Mouse (Mus musculus) telencephalon, adult 2 months (tissue): ENCODE results near the gene Smc4.

ENCODE experiments used
- DNase-seq: peaks from one replicate; pipeline ENCODE4 v3.0.0-alpha.2; 2011; ENCODE audit warnings: low read depth, low spot score

Gene Smc4

DNA sequence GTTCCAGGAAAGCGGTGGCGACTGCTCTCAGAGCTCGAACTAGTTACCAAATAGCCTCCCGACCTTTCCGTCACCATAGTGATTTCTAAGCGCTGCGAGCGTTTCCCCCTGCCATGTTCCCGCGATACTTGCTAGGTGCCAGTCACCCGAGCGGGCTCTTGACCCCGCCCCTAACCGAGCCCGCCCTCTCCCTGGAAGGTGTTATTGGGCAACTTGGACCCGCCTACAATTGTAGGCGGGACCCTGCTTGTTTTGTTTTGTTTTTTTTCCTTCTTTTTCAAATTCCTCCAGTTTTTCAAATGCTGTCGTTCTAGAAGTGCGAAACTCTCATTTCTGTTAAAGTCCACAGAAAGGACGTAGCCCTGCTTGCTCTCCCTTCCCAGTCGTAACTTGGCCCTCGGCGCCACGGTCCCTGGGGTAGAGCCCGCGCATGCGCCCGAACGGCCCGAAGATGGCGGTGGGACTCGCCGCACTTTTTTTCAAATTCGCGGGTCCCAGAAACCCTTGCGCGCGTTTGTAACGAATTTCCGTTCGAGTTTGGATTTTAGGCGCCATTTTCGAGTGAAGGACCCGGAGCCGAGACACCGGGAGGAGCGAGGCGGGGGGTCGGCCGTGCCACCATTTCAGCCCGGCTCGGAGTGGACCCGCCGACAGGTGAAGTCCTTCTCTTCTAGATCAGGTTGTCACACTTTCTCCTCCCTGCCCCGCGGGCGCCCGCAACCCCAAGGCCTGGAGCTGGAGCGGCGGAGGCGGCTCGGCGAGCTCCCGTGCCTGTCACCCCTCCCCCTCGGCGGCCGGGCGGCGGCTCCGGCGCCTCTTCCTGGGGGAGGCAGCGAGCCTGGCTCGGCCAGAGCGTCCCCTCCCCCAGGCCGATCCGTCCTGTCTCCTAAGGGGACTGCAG lies at the start of gene Smc4, which contains the start of gene Ift80:
Gene Smc4 (plus strand): TSS at position 302 of the 901 bp plus-strand sequence.
Gene Ift80 (minus strand): TSS at position 134 of the 901 bp plus-strand sequence.
- DNase-seq, result peak; percentile 96

GRCm38 (mm10) chr3:68956454-68956853 lies 48.1 kb upstream of the Smc4 start:
- DNase-seq, result peak; percentile 39

DNA sequence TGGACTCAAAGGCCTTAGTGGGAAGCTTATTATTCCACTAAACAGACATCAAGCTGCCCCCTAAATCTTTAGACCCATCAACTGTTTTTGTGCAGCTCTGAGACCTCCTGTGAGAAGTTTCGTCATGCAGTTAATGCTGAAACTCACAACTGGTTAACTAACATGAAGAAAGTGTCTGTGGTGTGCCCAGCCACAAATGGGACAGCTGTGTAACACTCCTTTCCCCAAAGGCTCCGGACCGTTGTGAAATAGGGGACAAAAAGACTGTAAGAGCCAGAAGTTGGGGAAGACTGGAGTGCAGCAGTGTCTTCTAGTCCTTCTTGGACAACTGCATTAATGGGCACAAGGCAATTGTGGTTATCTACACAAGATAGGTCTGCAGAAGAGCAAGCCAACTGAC lies 47.1 kb upstream of the Smc4 start:
- DNase-seq, result no peak

GRCm38 (mm10) chr3:68964682-68965081 lies 39.9 kb upstream of the Smc4 start:
- DNase-seq, result no peak

GRCm38 (mm10) chr3:68966527-68967285 lies 37.8 kb upstream of the Smc4 start:
- DNase-seq, result no peak

DNA sequence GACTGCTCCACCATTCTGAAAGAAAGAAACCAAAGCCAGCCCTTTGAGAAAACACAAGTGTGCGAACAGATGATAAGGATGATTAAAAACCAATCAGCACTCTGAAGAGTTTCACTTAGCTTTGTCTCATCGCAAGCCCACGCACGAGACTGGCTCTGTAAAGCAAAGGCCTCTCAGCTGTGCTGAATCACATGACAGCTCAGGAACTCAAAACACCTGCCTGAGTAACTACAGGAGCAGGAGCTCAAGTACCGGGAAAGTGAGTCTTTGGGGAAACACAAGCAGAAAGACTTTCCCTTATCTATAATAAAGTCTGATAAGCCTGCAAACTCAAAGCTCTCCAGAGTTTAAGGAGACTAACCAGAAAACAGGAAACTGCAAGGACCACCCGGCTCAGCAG lies 37.1 kb upstream of the Smc4 start:
- no peak for DNase-seq

- no peak for DNase-seq
Measured at GRCm38 (mm10) chr3:68969091-68969590, 35.4 kb upstream of the Smc4 start.

- no peak for DNase-seq
Measured at GRCm38 (mm10) chr3:68973574-68973973, 31.0 kb upstream of the Smc4 start.

GRCm38 (mm10) chr3:68974639-68975532 lies 29.7 kb upstream of the Smc4 start:
- DNase-seq, result no peak

- no peak for DNase-seq
Measured at GRCm38 (mm10) chr3:68975533-68976490, 28.7 kb upstream of the Smc4 start.

GRCm38 (mm10) chr3:68977696-68978095 lies 26.8 kb upstream of the Smc4 start:
- no peak for DNase-seq

DNA sequence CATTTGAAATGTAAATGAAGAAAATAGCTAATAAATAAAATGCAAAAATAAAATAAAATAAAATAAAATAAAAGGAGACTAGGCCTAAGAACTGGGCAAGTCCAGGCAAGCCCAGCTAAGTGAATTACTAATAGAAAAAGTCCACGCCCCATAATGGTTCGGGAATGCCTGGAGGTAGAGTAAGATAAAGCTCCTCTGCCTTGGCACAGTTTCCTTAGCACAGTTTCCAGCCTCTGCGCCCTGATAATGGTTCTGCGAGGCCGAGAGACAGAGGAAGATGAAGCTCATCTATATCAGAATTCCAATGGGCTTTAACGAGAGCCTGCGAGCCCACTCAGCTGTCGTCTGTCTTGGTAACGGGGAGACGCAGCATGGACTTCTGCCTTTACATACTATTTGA lies 25.4 kb upstream of the Smc4 start:
- no peak for DNase-seq

DNA sequence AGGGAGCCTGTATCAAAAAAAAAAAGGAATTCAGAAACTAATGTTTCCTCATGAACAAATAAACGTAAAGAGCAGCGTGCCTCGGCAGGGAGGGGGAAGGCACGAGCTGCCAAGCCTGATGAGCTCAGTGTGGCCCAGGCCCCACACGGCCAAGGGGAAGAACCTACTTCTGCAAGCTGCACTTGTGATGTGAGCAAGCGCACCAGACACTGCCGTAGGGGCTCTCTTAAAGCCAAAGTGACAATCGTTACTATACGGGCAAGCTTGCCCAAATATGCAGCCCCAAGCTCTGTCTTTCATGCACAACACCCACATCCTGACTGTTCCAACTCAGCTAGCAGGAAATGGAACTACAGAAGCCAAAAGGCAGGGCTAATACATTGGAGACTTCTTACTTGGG lies 23.6 kb upstream of the Smc4 start:
- DNase-seq, result no peak

DNA sequence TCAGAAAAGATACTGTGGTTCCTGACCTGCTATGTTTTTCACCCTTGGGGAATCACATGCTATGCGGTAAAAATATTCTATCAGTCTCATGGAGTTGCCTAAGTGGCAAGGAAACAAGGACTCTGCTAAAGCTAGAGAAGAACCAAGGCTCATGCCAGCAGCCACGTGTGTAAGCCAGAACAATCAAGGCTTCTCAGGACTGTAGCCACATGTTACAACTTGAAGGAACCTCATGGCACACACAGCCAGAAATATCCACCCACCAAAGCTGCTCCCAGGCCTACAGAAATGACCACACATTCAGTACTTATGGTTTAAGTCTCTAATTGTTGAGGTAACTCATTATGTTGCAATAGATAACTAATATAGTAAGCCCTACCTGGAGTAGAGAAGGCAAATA lies 18.0 kb upstream of the Smc4 start:
- DNase-seq, result no peak

DNA sequence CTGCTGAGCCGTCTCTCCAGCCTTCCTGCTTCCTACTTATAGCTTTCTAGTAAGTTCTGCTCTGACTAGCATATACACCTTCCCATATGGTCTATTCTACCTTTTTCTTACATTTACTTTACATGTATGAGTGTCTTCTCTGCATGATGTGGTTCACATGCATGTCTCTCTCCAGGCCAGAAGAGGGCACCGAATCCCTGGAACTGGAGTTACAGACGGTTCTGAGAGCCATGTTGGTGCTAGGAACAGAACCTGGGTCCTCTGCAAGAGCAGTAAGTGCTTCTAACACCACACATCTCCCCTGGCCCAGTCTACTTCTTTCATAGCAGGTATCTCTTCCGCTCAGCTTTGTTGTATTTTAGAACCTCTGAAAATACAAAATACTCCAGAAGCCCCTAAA lies 1.8 kb upstream of the Smc4 start:
- no peak for DNase-seq

DNA sequence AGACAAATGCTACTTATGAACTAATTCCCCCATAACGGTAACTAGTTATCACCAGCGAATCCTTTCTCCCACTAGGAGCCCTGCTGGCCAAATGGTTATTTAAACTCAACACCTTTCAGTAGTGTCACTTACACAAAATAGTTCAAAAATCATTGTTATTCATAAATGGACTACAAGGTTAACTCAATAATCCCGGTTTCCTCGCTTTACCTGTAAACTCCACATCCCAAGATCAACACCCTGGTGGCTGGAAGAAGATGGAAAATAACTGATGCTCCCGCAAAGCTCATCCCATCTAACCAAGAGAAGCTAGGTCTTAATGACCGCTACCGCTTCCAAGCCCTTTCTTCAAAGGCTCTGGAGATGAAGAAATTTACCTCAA lies 492 bp upstream of the Smc4 start:
- no peak for DNase-seq

- no peak for DNase-seq
Measured at GRCm38 (mm10) chr3:69005338-69006245, 1.1 kb downstream of the Smc4 start.

- DNase-seq, result no peak
Measured at GRCm38 (mm10) chr3:69006246-69006760, 1.8 kb downstream of the Smc4 start.

DNA sequence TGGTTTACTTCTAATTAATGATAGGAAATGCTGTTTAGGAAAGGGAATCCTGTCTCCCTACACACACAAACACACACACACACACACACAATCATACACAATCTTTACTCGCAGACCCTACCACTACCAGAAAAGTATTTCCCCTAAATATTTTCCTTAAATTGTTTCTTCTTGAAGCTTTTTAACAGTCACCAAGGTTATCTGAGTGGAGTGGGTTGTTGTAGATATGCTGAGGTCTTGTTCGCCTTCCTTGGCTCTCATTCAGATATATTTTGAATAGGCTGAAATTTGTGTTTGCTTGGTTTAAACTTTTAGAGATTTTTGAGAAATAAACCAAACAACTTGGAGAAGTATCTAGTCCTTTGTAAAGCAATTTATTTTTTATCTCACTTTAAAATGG lies 4.3 kb downstream of the Smc4 start:
- DNase-seq, result no peak
